Mouse (Mus musculus) CH12.LX (cell line): ENCODE results near the gene Smco2. TPM values are rescaled to one million over a fixed set of nuclear protein-coding genes. Genes with fewer than 3 reads are reported as not detected.

Source experiments
- DNase-seq: peaks from one replicate; pipeline ENCODE4 v3.0.0-alpha.2; 2013; ENCODE audit errors: extremely low read depth
- H3K27ac ChIP-seq: 2 replicates; pipeline ENCODE4 v1.5.1; 2012; ENCODE audit warnings: low read depth, mild to moderate bottlenecking, control low read depth, moderate library complexity; ENCODE audit not compliant: insufficient read depth
- H3K27me3 ChIP-seq: replicated peaks from 2 replicates; pipeline ENCODE3; 2012; ENCODE audit warnings: inconsistent platforms
- H3K36me3 ChIP-seq, 2 experiments: replicated peaks in 1 of 2; 2 replicates each; pipeline versions ENCODE3 to v1.6.1; 2012; ENCODE audit warnings: inconsistent platforms in 1 of 2, low read length in 1 of 2, mild to moderate bottlenecking in 1 of 2, mixed read lengths in 1 of 2, moderate library complexity in 1 of 2; ENCODE audit not compliant: control insufficient read depth in 1 of 2, insufficient read depth in 1 of 2
- H3K4me1 ChIP-seq, 2 experiments: 2 replicates each; pipeline ENCODE4 v1.6.1; 2012; ENCODE audit warnings: inconsistent platforms in 1 of 2, moderate library complexity in 1 of 2; ENCODE audit not compliant: insufficient read depth in 2 of 2, control insufficient read depth in 1 of 2
- H3K4me2 ChIP-seq: 2 replicates; pipeline ENCODE4 v1.6.1; 2012; ENCODE audit warnings: low read depth, mild to moderate bottlenecking, control low read depth; ENCODE audit not compliant: poor library complexity, insufficient read depth, severe bottlenecking
- H3K4me3 ChIP-seq, 3 experiments: fragments of 150-350 bp in 1 of 3; sonication (generic) in 1 of 3; replicated peaks in 1 of 3; 2 replicates each; pipeline versions ENCODE3 to v1.5.1; 2011 to 2012; ENCODE audit warnings: low read depth in 2 of 3, low read length in 2 of 3, mild to moderate bottlenecking in 2 of 3, moderate library complexity in 2 of 3, control low read depth in 1 of 3, improper control_type of control experiment in 1 of 3, inconsistent platforms in 1 of 3, mixed read lengths in 1 of 3; ENCODE audit not compliant: poor library complexity in 1 of 3
- H3K79me2 ChIP-seq: replicated peaks from 2 replicates; pipeline ENCODE4 v1.6.1; 2012; ENCODE audit warnings: mild to moderate bottlenecking, moderate library complexity; ENCODE audit not compliant: control insufficient read depth, poor library complexity, insufficient read depth, severe bottlenecking; ENCODE audit errors: extremely low read depth
- H3K9ac ChIP-seq: 2 replicates; pipeline ENCODE4 v1.6.1; 2012; ENCODE audit warnings: low read depth, mild to moderate bottlenecking, control low read depth, moderate library complexity; ENCODE audit not compliant: insufficient read depth
- H3K9me3 ChIP-seq: replicated peaks from 2 replicates; pipeline ENCODE3; 2012; ENCODE audit warnings: low read length, inconsistent platforms, mixed read lengths
- BHLHE40 ChIP-seq: IDR thresholded peaks from 2 replicates; pipeline ENCODE4 v1.6.1; 2011; ENCODE audit warnings: mild to moderate bottlenecking, low read depth, low read length, improper control_type of control experiment
- ELF1 ChIP-seq: IDR thresholded peaks from 2 replicates; pipeline ENCODE4 v1.6.1; 2014; ENCODE audit warnings: low read depth, mild to moderate bottlenecking, inconsistent platforms, low read length, improper control_type of control experiment
- EP300 ChIP-seq: IDR thresholded peaks from 2 replicates; pipeline ENCODE4 v1.6.1; 2011; ENCODE audit warnings: low read length, improper control_type of control experiment
- ETS1 ChIP-seq: conservative IDR thresholded peaks from 2 replicates; pipeline ENCODE4 v1.6.1; 2012; ENCODE audit warnings: low read depth, mild to moderate bottlenecking, inconsistent platforms, low read length, improper control_type of control experiment, moderate library complexity
- GABPA ChIP-seq: IDR thresholded peaks from 2 replicates; pipeline ENCODE4 v1.6.1; 2012; ENCODE audit warnings: low read depth, low read length, improper control_type of control experiment, inconsistent platforms; ENCODE audit not compliant: insufficient replicate concordance
- HCFC1 ChIP-seq: IDR thresholded peaks from 2 replicates; pipeline ENCODE4 v1.6.1; 2012; ENCODE audit warnings: low read depth, mild to moderate bottlenecking, inconsistent platforms, low read length, improper control_type of control experiment
- IRF4 ChIP-seq: IDR thresholded peaks from 2 replicates; pipeline ENCODE4 v1.6.1; 2014; ENCODE audit warnings: low read depth, mild to moderate bottlenecking, inconsistent platforms, low read length, improper control_type of control experiment
- JUN ChIP-seq: IDR thresholded peaks from 2 replicates; pipeline ENCODE4 v1.6.1; 2011; ENCODE audit warnings: low read depth, mild to moderate bottlenecking, low read length, improper control_type of control experiment, moderate library complexity; ENCODE audit not compliant: insufficient read depth
- KAT2A ChIP-seq: IDR thresholded peaks from 2 replicates; pipeline ENCODE4 v1.6.1; 2012; ENCODE audit warnings: low read length, improper control_type of control experiment, inconsistent platforms; ENCODE audit not compliant: insufficient replicate concordance
- MAFK ChIP-seq: IDR thresholded peaks from 2 replicates; pipeline ENCODE4 v1.6.1; 2011; ENCODE audit warnings: low read length, improper control_type of control experiment; ENCODE audit not compliant: insufficient replicate concordance
- MAX ChIP-seq: IDR thresholded peaks from 2 replicates; pipeline ENCODE4 v1.6.1; 2011; ENCODE audit warnings: low read length, improper control_type of control experiment
- MYC ChIP-seq: IDR thresholded peaks from 2 replicates; pipeline ENCODE4 v1.6.1; 2011; ENCODE audit warnings: low read depth, mild to moderate bottlenecking, improper control_type of control experiment, low read length
- NELFE ChIP-seq: IDR thresholded peaks from 2 replicates; pipeline ENCODE4 v1.6.1; 2011; ENCODE audit warnings: low read depth, low read length, improper control_type of control experiment
- PAX5 ChIP-seq: IDR thresholded peaks from 2 replicates; pipeline ENCODE4 v1.6.1; 2012; ENCODE audit warnings: low read length, inconsistent platforms, mixed read lengths
- RAD21 ChIP-seq: IDR thresholded peaks from 2 replicates; pipeline ENCODE4 v1.6.1; 2011; ENCODE audit warnings: low read depth, mild to moderate bottlenecking, low read length, improper control_type of control experiment, moderate library complexity
- UBTF ChIP-seq: IDR thresholded peaks from 2 replicates; pipeline ENCODE4 v1.6.1; 2012; ENCODE audit warnings: low read depth, mild to moderate bottlenecking, inconsistent platforms, low read length, improper control_type of control experiment, moderate library complexity
- USF2 ChIP-seq: conservative IDR thresholded peaks from 2 replicates; pipeline ENCODE4 v1.6.1; 2011; ENCODE audit warnings: low read depth, low read length, improper control_type of control experiment
- ZC3H11A ChIP-seq: IDR thresholded peaks from 2 replicates; pipeline ENCODE4 v1.6.1; 2012; ENCODE audit warnings: low read depth, mild to moderate bottlenecking, inconsistent platforms, low read length, improper control_type of control experiment
- ZMIZ1 ChIP-seq: IDR thresholded peaks from 2 replicates; pipeline ENCODE4 v1.6.1; 2012; ENCODE audit warnings: low read depth, mild to moderate bottlenecking, inconsistent platforms, low read length, improper control_type of control experiment
- dilution Hi-C: fragments of 300-500 bp; cut with MboI; formaldehyde crosslinking; loops from 2 replicates; pipeline ENCODE4 v1.14.3; 2020; ENCODE audit warnings: low sequenced_read_pairs; ENCODE audit not compliant: extremely low pct_unique_long_range_greater_than_20kb, extremely low pct_ligation_motif_present
- in situ Hi-C: fragments of 300-500 bp; cut with MboI; formaldehyde crosslinking; loops from 3 replicates; pipeline ENCODE4 v1.14.3; 2019; ENCODE audit warnings: low sequenced_read_pairs, low pct_ligation_motif_present, low pct_unique_long_range_greater_than_20kb, mixed read lengths
- polyA plus RNA-seq: library from polyadenylated mRNA; unstranded; fragments of >175 nt; gene quantifications from 2 replicates; pipeline ENCODE4 v1.2.1, GENCODE M21; 2012; ENCODE audit warnings: low read depth; ENCODE audit not compliant: insufficient read length
- total RNA-seq, 2 experiments: library from RNA; depleted of rRNA; stranded (reverse); fragments of 300-350 nt in 1 of 2; fragments of >200 nt in 1 of 2; gene quantifications; 2 replicates each; pipeline ENCODE4 v1.2.3; 2012 to 2014

Smco2 gene
- total and polyA plus RNA-seq, 3 experiments, result not detected

DNA sequence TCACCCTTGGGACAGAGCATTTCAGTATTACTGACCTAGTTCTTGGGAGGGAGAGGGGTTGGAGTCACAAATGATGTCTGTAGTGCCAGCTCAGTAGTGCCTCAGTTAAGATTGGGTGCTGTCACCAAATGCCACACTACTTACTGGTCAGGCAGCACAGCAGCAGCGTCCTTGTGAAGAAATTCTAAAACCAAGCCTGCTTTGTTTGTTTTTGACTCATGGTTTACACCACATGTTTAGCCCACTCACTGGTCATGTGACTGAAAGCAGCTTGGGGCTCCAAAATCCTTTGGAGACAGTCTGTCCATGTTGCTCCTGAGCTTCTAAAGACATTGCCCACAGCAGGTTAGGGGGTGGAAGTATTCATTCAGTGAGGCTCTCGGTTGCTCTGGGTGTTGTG, 33.5 kb downstream of the Smco2 start:
- no peak for DNase-seq
- H3K79me2 ChIP-seq, result no peaks in the 10 kb centered on the region
- H3K27ac ChIP-seq, result no peak overlapping the region
- H3K4me1 ChIP-seq, result peaks cover 0 to 4% of the 10 kb centered on the region in 2 experiments; a peak in 2 of 4 replicates
- in situ Hi-C loops, result no loop called here
- dilution Hi-C loops, result no loop called here
- no peak overlapping the region for H3K4me2 ChIP-seq
- H3K36me3 ChIP-seq, result no peaks in the 10 kb centered on the region
- H3K4me3 ChIP-seq, result no peak overlapping the region
- TF ChIP-seq KAT2A (no peak), GABPA (no peak)
- no peaks in the 10 kb centered on the region for H3K9me3 ChIP-seq
- H3K27me3 ChIP-seq, result no peaks in the 10 kb centered on the region
- H3K9ac ChIP-seq, result no peak overlapping the region

DNA sequence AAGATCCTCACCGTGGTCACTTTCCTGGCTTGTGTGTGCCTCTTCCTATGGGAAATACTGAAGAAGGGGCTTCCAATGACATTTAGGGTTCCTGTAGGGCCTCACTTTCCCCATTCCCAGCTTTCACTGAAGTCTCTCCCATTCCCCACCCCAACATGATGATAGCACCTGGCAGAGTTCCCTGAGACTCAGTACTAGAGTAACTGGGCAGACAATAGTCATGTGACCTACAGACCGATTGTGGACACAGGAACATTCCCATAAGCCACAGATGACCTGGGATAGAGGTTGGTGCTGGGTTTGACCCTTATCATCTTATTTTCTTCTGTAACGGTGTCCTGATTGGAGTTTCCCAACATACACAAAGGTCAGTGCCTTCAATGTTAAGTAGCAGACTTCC, 34.3 kb downstream of the Smco2 start:
- no peaks in the 10 kb centered on the region for H3K27me3 ChIP-seq
- H3K4me3 ChIP-seq, result no peak overlapping the region
- dilution Hi-C loops, result no loop called here
- in situ Hi-C loops, result no loop called here
- TF ChIP-seq ELF1 (no peak), KAT2A (no peak), MYC (no peak), JUN (no peak), ETS1 (no peak), MAFK (no peak), ZMIZ1 (no peak), EP300 (no peak), NELFE (no peak), HCFC1 (no peak)
- no peak overlapping the region for H3K4me2 ChIP-seq
- H3K4me1 ChIP-seq, result peaks cover 2 to 7% of the 10 kb centered on the region in 2 experiments; a peak in 2 of 4 replicates
- H3K36me3 ChIP-seq, result no peaks in the 10 kb centered on the region
- H3K27ac ChIP-seq, result no peak overlapping the region
- H3K79me2 ChIP-seq, result no peaks in the 10 kb centered on the region
- DNase-seq, result no peak
- H3K9ac ChIP-seq, result no peak overlapping the region
- H3K9me3 ChIP-seq, result no peaks in the 10 kb centered on the region

DNA sequence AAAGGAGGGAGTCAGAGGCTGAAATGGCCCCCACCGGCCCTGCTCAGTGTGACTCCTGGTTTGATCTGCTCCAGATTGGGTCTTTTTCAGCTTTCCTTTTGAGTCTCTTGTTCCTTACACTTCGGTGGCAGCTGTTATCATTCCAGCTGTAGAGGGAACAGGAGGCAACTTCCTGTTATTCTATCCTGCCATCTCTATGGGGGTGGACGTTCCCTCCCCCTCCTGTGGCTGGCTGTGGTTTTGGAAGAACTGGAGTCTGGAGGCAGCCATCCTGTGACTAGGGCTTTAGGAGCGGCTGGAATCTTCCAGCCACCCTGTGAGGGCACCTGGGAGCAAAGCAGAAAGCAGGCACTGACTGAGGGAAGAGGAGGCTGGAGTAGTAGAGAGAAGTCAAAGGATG, 34.9 kb downstream of the Smco2 start:
- no peak overlapping the region for H3K27ac ChIP-seq
- H3K4me2 ChIP-seq, result no peak overlapping the region
- dilution Hi-C loops, result no loop called here
- H3K4me1 ChIP-seq, result peaks cover 2 to 14% of the 10 kb centered on the region in 2 experiments; a peak in 2 of 4 replicates
- no peak overlapping the region for H3K9ac ChIP-seq
- no peak for DNase-seq
- no peaks in the 10 kb centered on the region for H3K79me2 ChIP-seq
- no peak for TF ChIP-seq USF2
- TF ChIP-seq ELF1, result no peak
- no peak for TF ChIP-seq IRF4
- no peak for TF ChIP-seq BHLHE40
- TF ChIP-seq HCFC1, result no peak
- no peak for TF ChIP-seq MAX
- no peak for TF ChIP-seq RAD21
- no peak for TF ChIP-seq PAX5
- TF ChIP-seq ZC3H11A, result no peak
- TF ChIP-seq UBTF, result no peak
- H3K36me3 ChIP-seq, result no peaks in the 10 kb centered on the region
- H3K9me3 ChIP-seq, result no peaks in the 10 kb centered on the region
- in situ Hi-C loops, result no loop called here
- no peak overlapping the region for H3K4me3 ChIP-seq
- no peaks in the 10 kb centered on the region for H3K27me3 ChIP-seq
